Mouse (Mus musculus) stomach, embryonic 15.5 days (tissue): ENCODE results near the gene Prelp. TPM values are rescaled to one million over a fixed set of nuclear protein-coding genes. Genes with fewer than 3 reads are reported as not detected.

ENCODE experiments used
- ATAC-seq: fragments of 200-750 bp; cut with Nextera tagmentation; 2 replicates; pipeline ENCODE4 v1.8.0; 2017; ENCODE audit warnings: low read depth, moderate number of reproducible peaks, moderate TSS enrichment; ENCODE audit not compliant: insufficient read depth, low FRiP score
- H3K27ac ChIP-seq: fragments of 300-500 bp; sonication (generic); 2 replicates; pipeline ENCODE4 v1.5.1; 2015; ENCODE audit warnings: mild to moderate bottlenecking, inconsistent platforms
- H3K27me3 ChIP-seq: fragments of 300-500 bp; sonication (generic); replicated peaks from 2 replicates; pipeline ENCODE4 v1.6.1; 2015; ENCODE audit warnings: inconsistent platforms
- H3K36me3 ChIP-seq: fragments of 300-500 bp; sonication (generic); 2 replicates; pipeline ENCODE4 v1.6.1; 2015; ENCODE audit warnings: inconsistent platforms
- H3K4me1 ChIP-seq: fragments of 300-500 bp; sonication (generic); 2 replicates; pipeline ENCODE4 v1.6.1; 2015; ENCODE audit warnings: inconsistent platforms
- H3K4me2 ChIP-seq: fragments of 300-500 bp; sonication (generic); 2 replicates; pipeline ENCODE4 v1.6.1; 2015; ENCODE audit warnings: mild to moderate bottlenecking, inconsistent platforms
- H3K4me3 ChIP-seq: fragments of 300-500 bp; sonication (generic); replicated peaks from 2 replicates; pipeline ENCODE4 v1.5.1; 2015; ENCODE audit warnings: inconsistent platforms
- H3K9ac ChIP-seq: fragments of 300-500 bp; sonication (generic); 2 replicates; pipeline ENCODE4 v1.6.1; 2015; ENCODE audit warnings: inconsistent platforms
- H3K9me3 ChIP-seq: fragments of 300-500 bp; sonication (generic); 2 replicates; pipeline ENCODE4 v1.6.1; 2016; ENCODE audit warnings: inconsistent platforms
- WGBS: fragments of 180-500 bp; shearing (Covaris S2); methylation state at CpG from one replicate; pipeline ENCODE4 v1.1.7; 2015; 5-methylcytosine and 5-hydroxymethylcytosine counted together
- polyA plus RNA-seq: library from polyadenylated mRNA; unstranded; fragments of >200 nt; fragmentation: Nextera tagmentation; extraction: Ambion mirVana; gene quantifications from 2 replicates; pipeline ENCODE4 v1.2.1, GENCODE M21; 2015

Prelp gene
- polyA plus RNA-seq, 1 experiment from 2014 or later = 2.4 TPM

GRCm38 (mm10) chr1:133911008-133911407 lies 10.2 kb downstream of the Prelp start:
- 63% methylated on average over 4 of the region's 4 CpGs for WGBS
- H3K9me3 ChIP-seq = no peaks in the 10 kb centered on the region
- H3K4me1 ChIP-seq = peaks cover 34% of the 10 kb centered on the region
- ATAC-seq = no peak
- H3K36me3 ChIP-seq = no peaks in the 10 kb centered on the region
- no peak overlapping the region for H3K27ac ChIP-seq
- H3K4me3 ChIP-seq = no peak overlapping the region
- no peak overlapping the region for H3K9ac ChIP-seq
- H3K27me3 ChIP-seq = no peaks in the 10 kb centered on the region
- no peak overlapping the region for H3K4me2 ChIP-seq

DNA sequence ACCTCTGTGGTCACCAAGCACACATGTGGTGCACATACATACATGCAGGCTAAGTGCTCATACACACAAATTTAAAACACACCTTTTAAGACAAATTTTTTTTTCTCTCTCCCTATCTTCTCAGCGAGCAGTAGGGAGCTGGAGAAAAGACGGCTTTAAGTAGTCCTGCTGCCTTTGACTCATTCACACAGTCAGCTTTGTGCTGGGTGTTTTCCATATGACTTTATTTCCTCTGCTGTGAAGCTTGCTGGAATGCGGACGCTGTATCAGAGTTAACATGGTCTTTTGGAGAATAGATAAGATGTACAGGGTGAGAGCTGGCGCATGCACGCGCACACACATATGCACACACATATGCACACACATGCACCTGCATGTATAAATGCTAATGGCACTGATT lies 11.1 kb downstream of the Prelp start:
- no peaks in the 10 kb centered on the region for H3K27me3 ChIP-seq
- no peak for ATAC-seq
- H3K27ac ChIP-seq = no peak overlapping the region
- no peak overlapping the region for H3K4me3 ChIP-seq
- H3K9me3 ChIP-seq = no peaks in the 10 kb centered on the region
- H3K4me2 ChIP-seq = no peak overlapping the region
- peaks cover 28% of the 10 kb centered on the region for H3K4me1 ChIP-seq
- WGBS = 89% methylated on average over 7 of the region's 7 CpGs
- H3K9ac ChIP-seq = no peak overlapping the region
- H3K36me3 ChIP-seq = no peaks in the 10 kb centered on the region

- ATAC-seq = peak; percentile 47; the same call in 1 of the 2 replicates
These were observed 12.3 kb downstream of the Prelp start for GRCm38 (mm10) chr1:133908659-133909575.

GRCm38 (mm10) chr1:133907949-133908658 lies 13.1 kb downstream of the Prelp start, which contains the start of gene Optc:
TSS of gene Optc (minus strand) at chr1:133907999.
- WGBS = 6% methylated on average over 27 of the region's 30 CpGs
- peak within 1 kb of the TSS; percentile 87 for H3K27ac ChIP-seq
- peak; percentile 69 for ATAC-seq

More at GRCm38 (mm10) chr1:133908659-133909575, 12.3 kb downstream of the Prelp start:
- Histone ChIP-seq H3K9me3 (no peaks in the 10 kb centered on the region), H3K27me3 (no peaks in the 10 kb centered on the region), H3K27ac (peak overlapping the region; percentile 87), H3K4me2 (peak overlapping the region; percentile 91), H3K9ac (peak overlapping the region; percentile 19; the same call in 1 of the 2 replicates), H3K4me1 (peaks cover 28% of the 10 kb centered on the region), H3K4me3 (peak overlapping the region; percentile 41), H3K36me3 (no peaks in the 10 kb centered on the region)
- WGBS = 9% methylated on average over 27 of the region's 27 CpGs

DNA sequence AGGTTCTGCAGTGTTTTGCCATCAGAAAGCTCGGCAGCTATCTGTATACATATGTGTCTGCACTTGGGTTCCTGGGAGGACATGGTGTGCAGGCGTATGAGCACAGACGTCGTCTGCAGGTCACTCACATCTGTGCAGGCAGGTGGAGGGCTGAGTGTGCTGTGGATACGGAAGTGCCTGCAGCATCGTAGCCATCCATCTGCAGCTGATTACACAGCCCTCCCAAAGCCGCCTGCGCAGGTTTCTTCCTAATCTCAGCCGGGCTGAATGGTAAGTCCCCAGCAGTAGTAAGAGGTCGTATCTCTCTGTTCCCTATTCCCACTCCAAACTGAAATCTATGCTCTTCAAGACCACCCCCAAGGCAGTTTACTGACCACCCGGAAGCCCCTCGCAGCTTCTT lies 14.8 kb downstream of the Prelp start:
- WGBS = 59% methylated on average over 12 of the region's 12 CpGs

More at GRCm38 (mm10) chr1:133907949-133908658, 13.1 kb downstream of the Prelp start, which contains the start of gene Optc:
- Histone ChIP-seq H3K4me1 (peaks cover 28% of the 10 kb centered on the region), H3K4me2 (peak within 1 kb of the TSS; percentile 91), H3K9me3 (no peaks in the 10 kb centered on the region), H3K36me3 (no peaks in the 10 kb centered on the region), H3K27me3 (no peaks in the 10 kb centered on the region), H3K9ac (peak within 1 kb of the TSS; percentile 19; the same call in 1 of the 2 replicates), H3K4me3 (peak within 1 kb of the TSS; percentile 41)

GRCm38 (mm10) chr1:133900825-133901224 lies 20.4 kb downstream of the Prelp start:
- H3K36me3 ChIP-seq = no peaks in the 10 kb centered on the region
- WGBS = 66% methylated on average over 9 of the region's 9 CpGs
- H3K27me3 ChIP-seq = no peaks in the 10 kb centered on the region
- no peak for ATAC-seq
- no peak overlapping the region for H3K4me2 ChIP-seq
- no peak overlapping the region for H3K27ac ChIP-seq
- peaks cover 11% of the 10 kb centered on the region; the same call in 1 of the 2 replicates for H3K4me1 ChIP-seq
- H3K9ac ChIP-seq = no peak overlapping the region
- H3K9me3 ChIP-seq = no peaks in the 10 kb centered on the region
- no peak overlapping the region for H3K4me3 ChIP-seq

More for the DNA sequence above, 14.8 kb downstream of the Prelp start:
- Histone ChIP-seq H3K27me3 (no peaks in the 10 kb centered on the region), H3K27ac (no peak overlapping the region), H3K9ac (0 out of 2 replicates have a peak overlapping the region, but pooled peaks have one; percentile 12), H3K9me3 (no peaks in the 10 kb centered on the region), H3K4me3 (no peak overlapping the region), H3K36me3 (no peaks in the 10 kb centered on the region), H3K4me2 (no peak overlapping the region), H3K4me1 (peaks cover 28% of the 10 kb centered on the region)
- no peak for ATAC-seq

DNA sequence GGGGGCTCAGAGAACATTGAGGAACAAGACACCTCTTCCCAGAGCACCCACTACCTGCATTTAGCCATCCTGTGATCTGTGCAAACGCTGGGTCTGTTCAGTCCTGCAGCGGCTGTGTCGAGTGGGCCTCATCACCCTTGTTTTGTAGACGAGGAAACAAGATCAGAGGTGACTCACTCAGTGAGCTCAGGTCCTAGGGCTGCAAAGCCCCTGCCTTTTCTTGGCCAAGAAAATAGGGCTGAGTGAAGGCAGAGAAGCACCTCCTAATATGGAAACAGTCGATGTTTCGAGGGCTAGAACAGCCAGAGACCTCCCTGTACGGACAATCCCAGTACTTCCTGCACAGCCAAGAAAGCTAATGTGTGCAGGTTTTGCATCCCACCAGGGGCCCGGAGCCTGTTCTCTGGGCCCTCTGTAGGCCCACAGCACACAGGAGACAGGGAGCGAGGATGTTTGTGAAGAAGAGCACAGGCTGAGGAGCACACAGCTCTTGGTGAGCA lies 22.1 kb downstream of the Prelp start:
- 53% methylated on average over 9 of the region's 9 CpGs for whole genome bisulfite sequencing
- Histone ChIP-seq H3K9me3 (no peaks in the 10 kb centered on the region), H3K36me3 (no peaks in the 10 kb centered on the region), H3K27me3 (no peaks in the 10 kb centered on the region), H3K4me1 (peaks cover 19% of the 10 kb centered on the region), H3K4me3 (no peak overlapping the region), H3K4me2 (no peak overlapping the region), H3K9ac (no peak overlapping the region), H3K27ac (peak overlapping the region; percentile 79)
- no peak for ATAC-seq

DNA sequence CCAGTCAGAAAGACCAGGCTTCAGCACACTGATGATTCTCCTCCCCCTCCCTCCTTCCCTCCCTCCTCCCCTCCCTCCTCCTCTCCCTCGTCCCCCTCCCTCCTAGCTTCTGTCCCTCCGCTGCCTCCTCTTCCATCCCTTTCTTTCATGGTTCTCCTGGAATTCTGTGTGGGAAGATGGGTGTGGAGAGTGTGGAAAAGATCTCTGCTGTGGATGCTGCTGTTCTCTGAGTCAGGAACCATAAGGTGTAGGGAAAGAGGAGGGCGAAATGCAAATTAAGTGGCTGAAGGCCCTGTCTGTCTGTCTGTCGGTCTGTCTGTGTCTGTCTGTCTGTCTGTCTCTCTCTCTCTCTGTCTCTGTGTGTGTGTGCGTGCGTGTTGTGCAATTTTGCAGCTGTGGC lies 23.9 kb downstream of the Prelp start:
- Histone ChIP-seq H3K4me1 (peaks cover 33% of the 10 kb centered on the region), H3K4me3 (no peak overlapping the region), H3K36me3 (no peaks in the 10 kb centered on the region), H3K9ac (no peak overlapping the region), H3K9me3 (no peaks in the 10 kb centered on the region), H3K27me3 (no peaks in the 10 kb centered on the region), H3K27ac (peak overlapping the region; percentile 79), H3K4me2 (no peak overlapping the region)
- WGBS = 69% methylated on average over 6 of the region's 6 CpGs
- ATAC-seq = no peak

DNA sequence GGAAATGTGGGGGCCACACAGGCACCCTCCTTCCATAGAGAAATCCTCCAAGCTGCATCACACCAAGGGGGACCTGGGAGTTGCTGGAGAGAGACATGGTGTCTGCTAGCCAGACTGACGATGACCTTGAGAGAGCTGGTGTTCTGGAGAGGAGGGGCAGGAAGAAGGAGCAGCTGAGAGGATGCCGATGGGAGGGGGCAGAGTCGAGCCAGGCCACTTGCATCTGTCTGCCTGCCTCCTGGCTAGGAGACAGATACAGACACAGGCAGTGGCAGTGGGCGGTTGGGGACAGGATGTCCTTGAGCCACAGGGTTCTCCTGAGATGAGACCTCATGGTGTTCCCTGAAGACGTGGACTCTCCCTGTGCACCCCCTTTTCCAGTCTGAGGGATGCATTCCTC lies 29.7 kb downstream of the Prelp start:
- Histone ChIP-seq H3K4me1 (peaks cover 73% of the 10 kb centered on the region), H3K27ac (peak overlapping the region; percentile 77; the same call in 1 of the 2 replicates)
- no peak for ATAC-seq

GRCm38 (mm10) chr1:133889949-133890598 lies 31.1 kb downstream of the Prelp start:
- WGBS = 19% methylated on average over 20 of the region's 20 CpGs
- H3K9me3 ChIP-seq = no peaks in the 10 kb centered on the region
- no peaks in the 10 kb centered on the region for H3K27me3 ChIP-seq
- H3K9ac ChIP-seq = peak overlapping the region; percentile 17; the same call in 1 of the 2 replicates
- peak overlapping the region; percentile 61 for H3K27ac ChIP-seq
- H3K4me1 ChIP-seq = peaks cover 65% of the 10 kb centered on the region
- H3K4me2 ChIP-seq = peak overlapping the region; percentile 38
- H3K36me3 ChIP-seq = no peaks in the 10 kb centered on the region
- no peak overlapping the region for H3K4me3 ChIP-seq
- no peak; the same call in 1 of the 2 replicates for ATAC-seq

More for the DNA sequence above, 29.7 kb downstream of the Prelp start:
- 22% methylated on average over 5 of the region's 5 CpGs for WGBS
- no peak overlapping the region for H3K4me3 ChIP-seq
- H3K27me3 ChIP-seq = no peaks in the 10 kb centered on the region
- H3K9me3 ChIP-seq = no peaks in the 10 kb centered on the region
- H3K9ac ChIP-seq = no peak overlapping the region
- no peak overlapping the region for H3K4me2 ChIP-seq
- H3K36me3 ChIP-seq = no peaks in the 10 kb centered on the region

DNA sequence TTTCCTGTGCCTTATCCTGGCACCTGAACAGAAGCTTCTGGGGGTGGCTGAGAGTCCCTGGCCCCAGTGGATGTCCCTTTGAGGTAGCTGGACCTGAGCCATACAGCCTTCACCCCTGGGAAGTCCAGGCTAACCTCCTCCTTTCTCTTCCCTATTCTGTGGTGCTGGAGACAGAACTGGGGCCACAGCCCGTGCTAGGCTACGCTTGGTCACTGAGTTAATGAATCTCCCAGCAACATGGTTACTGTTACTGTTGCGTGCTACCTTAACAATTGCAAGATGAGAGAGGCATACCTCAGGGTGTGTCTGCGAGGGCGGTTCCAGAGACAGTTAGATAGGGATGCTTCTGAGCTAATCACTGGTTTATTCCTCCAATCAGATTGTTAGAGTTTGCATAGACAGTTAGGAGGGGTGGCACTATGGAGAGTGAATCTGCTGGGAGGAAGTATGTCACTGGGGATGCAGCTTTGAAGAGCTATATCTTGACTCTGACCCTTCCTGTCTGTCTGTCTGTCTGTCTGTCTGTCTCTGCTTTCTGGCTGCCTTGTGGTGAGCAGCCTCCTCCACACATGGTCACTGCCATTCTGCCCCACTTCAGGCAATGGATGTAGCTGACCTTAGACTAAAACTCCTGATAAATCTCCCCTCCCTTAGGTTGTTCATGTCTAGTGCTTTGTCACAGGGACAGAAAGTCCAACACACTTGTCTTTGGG lies 33.5 kb downstream of the Prelp start:
- whole genome bisulfite sequencing = 83% methylated on average over 5 of the region's 5 CpGs
- Histone ChIP-seq H3K4me3 (no peak overlapping the region), H3K9ac (no peak overlapping the region), H3K27ac (no peak overlapping the region), H3K9me3 (no peaks in the 10 kb centered on the region), H3K4me2 (no peak overlapping the region), H3K27me3 (no peaks in the 10 kb centered on the region), H3K36me3 (no peaks in the 10 kb centered on the region), H3K4me1 (peaks cover 53% of the 10 kb centered on the region)
- ATAC-seq = no peak
